Mouse (Mus musculus): ENCODE data around the gene Gpsm1. TPM values are rescaled to one million over a fixed set of nuclear protein-coding genes. Genes with fewer than 3 reads are reported as not detected.

The Gpsm1 gene
- polyA plus RNA-seq, 1 experiment from 2014 or later = 63.3 TPM

- H3K36me3 ChIP-seq (ENCODE audit: control insufficient read depth, insufficient read depth, low read length) = no peaks in the 10 kb centered on the region; the same call in 1 of the 2 replicates
- no peak for DNase-seq (ENCODE audit: low spot score)
- H3K4me2 ChIP-seq (ENCODE audit: low read depth, low read length, severe bottlenecking) = no peak within 1 kb of the TSS; the same call in 1 of the 2 replicates
- no peaks in the 10 kb centered on the region for H3K27me3 ChIP-seq (ENCODE audit: control insufficient read depth, insufficient read depth, low read length)
- no peak for ATAC-seq (replicated peaks; ENCODE audit: low FRiP score)
- no peaks in the 10 kb centered on the region for H3K4me1 ChIP-seq (replicated peaks; ENCODE audit: control insufficient read depth, insufficient read depth, low read length)
- H3K9ac ChIP-seq (ENCODE audit: low read length) = no peak within 1 kb of the TSS
- no peak within 1 kb of the TSS for H3K27ac ChIP-seq (ENCODE audit: low read depth, low read length)
- H3K4me3 ChIP-seq (ENCODE audit: low read depth, low read length) = no peak within 1 kb of the TSS
- 53% methylated on average over 3 of the region's 3 CpGs for WGBS
- H3K9me3 ChIP-seq (ENCODE audit: control insufficient read depth, low read length) = no peaks in the 10 kb centered on the region
These were observed 45.5 kb downstream of the Gpsm1 start, which contains the start of gene Card9 for GRCm38 (mm10) chr2:26360772-26361171. Card9 (minus strand) TSS chr2:26360918.

GRCm38 (mm10) chr2:26362991-26363390 is 47.7 kb downstream of the Gpsm1 start:
- ATAC-seq (replicated peaks; ENCODE audit: low FRiP score) (no peak), DNase-seq (ENCODE audit: low spot score) (no peak)
- Histone ChIP-seq H3K36me3 (ENCODE audit: control insufficient read depth, insufficient read depth, low read length) (peaks cover 5% of the 10 kb centered on the region), H3K27ac (ENCODE audit: low read depth, low read length) (no peak overlapping the region), H3K9ac (ENCODE audit: low read length) (no peak overlapping the region), H3K4me2 (ENCODE audit: low read depth, low read length, severe bottlenecking) (no peak overlapping the region), H3K4me3 (ENCODE audit: low read depth, low read length) (no peak overlapping the region), H3K9me3 (ENCODE audit: control insufficient read depth, low read length) (no peaks in the 10 kb centered on the region), H3K4me1 (replicated peaks; ENCODE audit: control insufficient read depth, insufficient read depth, low read length) (no peaks in the 10 kb centered on the region), H3K27me3 (ENCODE audit: control insufficient read depth, insufficient read depth, low read length) (no peaks in the 10 kb centered on the region)
- WGBS = 85% methylated on average over 5 of the region's 5 CpGs

GRCm38 (mm10) chr2:26363481-26363880 is 48.2 kb downstream of the Gpsm1 start:
- ATAC-seq (replicated peaks; ENCODE audit: low FRiP score) = no peak
- Histone ChIP-seq H3K36me3 (ENCODE audit: control insufficient read depth, insufficient read depth, low read length) (peaks cover 5% of the 10 kb centered on the region), H3K9me3 (ENCODE audit: control insufficient read depth, low read length) (no peaks in the 10 kb centered on the region), H3K4me2 (ENCODE audit: low read depth, low read length, severe bottlenecking) (no peak overlapping the region), H3K27ac (ENCODE audit: low read depth, low read length) (no peak overlapping the region), H3K4me1 (replicated peaks; ENCODE audit: control insufficient read depth, insufficient read depth, low read length) (no peaks in the 10 kb centered on the region), H3K27me3 (ENCODE audit: control insufficient read depth, insufficient read depth, low read length) (no peaks in the 10 kb centered on the region), H3K9ac (ENCODE audit: low read length) (no peak overlapping the region), H3K4me3 (ENCODE audit: low read depth, low read length) (no peak overlapping the region)
- 93% methylated on average over 5 of the region's 5 CpGs for WGBS
- no peak for DNase-seq (ENCODE audit: low spot score)

- Histone ChIP-seq H3K36me3 (ENCODE audit: control insufficient read depth, insufficient read depth, low read length) (peaks cover 7% of the 10 kb centered on the region), H3K4me3 (ENCODE audit: low read depth, low read length) (no peak overlapping the region), H3K4me2 (ENCODE audit: low read depth, low read length, severe bottlenecking) (no peak overlapping the region), H3K27ac (ENCODE audit: low read depth, low read length) (no peak overlapping the region), H3K9me3 (ENCODE audit: control insufficient read depth, low read length) (no peaks in the 10 kb centered on the region), H3K9ac (ENCODE audit: low read length) (no peak overlapping the region), H3K27me3 (ENCODE audit: control insufficient read depth, insufficient read depth, low read length) (no peaks in the 10 kb centered on the region), H3K4me1 (replicated peaks; ENCODE audit: control insufficient read depth, insufficient read depth, low read length) (no peaks in the 10 kb centered on the region)
- 89% methylated on average over 10 of the region's 10 CpGs for WGBS
- no peak for ATAC-seq (replicated peaks; ENCODE audit: low FRiP score)
- DNase-seq (ENCODE audit: low spot score) = no peak
These were observed 49.6 kb downstream of the Gpsm1 start for GRCm38 (mm10) chr2:26364738-26365465.

- H3K9me3 ChIP-seq (ENCODE audit: control insufficient read depth, low read length) = no peaks in the 10 kb centered on the region
- H3K4me2 ChIP-seq (ENCODE audit: low read depth, low read length, severe bottlenecking) = no peak overlapping the region
- ATAC-seq (replicated peaks; ENCODE audit: low FRiP score) (no peak), DNase-seq (ENCODE audit: low spot score) (no peak)
- 93% methylated on average over 6 of the region's 6 CpGs for WGBS
- H3K4me3 ChIP-seq (ENCODE audit: low read depth, low read length) = no peak overlapping the region
- H3K4me1 ChIP-seq (replicated peaks; ENCODE audit: control insufficient read depth, insufficient read depth, low read length) = no peaks in the 10 kb centered on the region
- H3K27ac ChIP-seq (ENCODE audit: low read depth, low read length) = no peak overlapping the region
- H3K36me3 ChIP-seq (ENCODE audit: control insufficient read depth, insufficient read depth, low read length) = peaks cover 11% of the 10 kb centered on the region
- no peaks in the 10 kb centered on the region for H3K27me3 ChIP-seq (ENCODE audit: control insufficient read depth, insufficient read depth, low read length)
- no peak overlapping the region for H3K9ac ChIP-seq (ENCODE audit: low read length)
These were observed 52.6 kb downstream of the Gpsm1 start for GRCm38 (mm10) chr2:26367911-26368310.

GRCm38 (mm10) chr2:26368572-26368971 is 53.3 kb downstream of the Gpsm1 start:
- H3K4me1 ChIP-seq (replicated peaks; ENCODE audit: control insufficient read depth, insufficient read depth, low read length) = no peaks in the 10 kb centered on the region
- H3K9ac ChIP-seq (ENCODE audit: low read length) = no peak overlapping the region
- no peak for ATAC-seq (replicated peaks; ENCODE audit: low FRiP score)
- no peak for DNase-seq (ENCODE audit: low spot score)
- no peak overlapping the region for H3K27ac ChIP-seq (ENCODE audit: low read depth, low read length)
- 77% methylated on average over 1 of the region's 1 CpGs for WGBS
- no peak overlapping the region for H3K4me2 ChIP-seq (ENCODE audit: low read depth, low read length, severe bottlenecking)
- H3K4me3 ChIP-seq (ENCODE audit: low read depth, low read length) = no peak overlapping the region
- H3K36me3 ChIP-seq (ENCODE audit: control insufficient read depth, insufficient read depth, low read length) = peaks cover 11% of the 10 kb centered on the region
- no peaks in the 10 kb centered on the region for H3K27me3 ChIP-seq (ENCODE audit: control insufficient read depth, insufficient read depth, low read length)
- no peaks in the 10 kb centered on the region for H3K9me3 ChIP-seq (ENCODE audit: control insufficient read depth, low read length)

GRCm38 (mm10) chr2:26372396-26372795 is 57.1 kb downstream of the Gpsm1 start:
- DNase-seq (ENCODE audit: low spot score) (no peak), ATAC-seq (replicated peaks; ENCODE audit: low FRiP score) (no peak)
- Histone ChIP-seq H3K27ac (ENCODE audit: low read depth, low read length) (no peak overlapping the region), H3K4me2 (ENCODE audit: low read depth, low read length, severe bottlenecking) (no peak overlapping the region), H3K4me1 (replicated peaks; ENCODE audit: control insufficient read depth, insufficient read depth, low read length) (no peaks in the 10 kb centered on the region), H3K9me3 (ENCODE audit: control insufficient read depth, low read length) (no peaks in the 10 kb centered on the region), H3K4me3 (ENCODE audit: low read depth, low read length) (no peak overlapping the region), H3K36me3 (ENCODE audit: control insufficient read depth, insufficient read depth, low read length) (peaks cover 11% of the 10 kb centered on the region; the same call in 1 of the 2 replicates), H3K9ac (ENCODE audit: low read length) (no peak overlapping the region), H3K27me3 (ENCODE audit: control insufficient read depth, insufficient read depth, low read length) (no peaks in the 10 kb centered on the region)
- WGBS = 95% methylated on average over 8 of the region's 8 CpGs

GRCm38 (mm10) chr2:26380131-26380771 is 64.9 kb downstream of the Gpsm1 start, which contains the start of gene Snapc4:
Snapc4 (minus strand) TSS chr2:26380653.
- Histone ChIP-seq H3K9me3 (ENCODE audit: control insufficient read depth, low read length) (no peaks in the 10 kb centered on the region), H3K36me3 (ENCODE audit: control insufficient read depth, insufficient read depth, low read length) (peaks cover 12% of the 10 kb centered on the region; the same call in 1 of the 2 replicates), H3K4me1 (replicated peaks; ENCODE audit: control insufficient read depth, insufficient read depth, low read length) (peaks cover 4% of the 10 kb centered on the region; the same call in 1 of the 2 replicates), H3K9ac (ENCODE audit: low read length) (peak within 1 kb of the TSS; percentile 75), H3K4me2 (ENCODE audit: low read depth, low read length, severe bottlenecking) (peak within 1 kb of the TSS; percentile 93), H3K27me3 (ENCODE audit: control insufficient read depth, insufficient read depth, low read length) (no peaks in the 10 kb centered on the region), H3K27ac (ENCODE audit: low read depth, low read length) (0 out of 2 replicates have a peak within 1 kb of the TSS, but pooled peaks have one; percentile 25), H3K4me3 (ENCODE audit: low read depth, low read length) (peak within 1 kb of the TSS; percentile 82)
- DNase-seq (ENCODE audit: low spot score) = peak; percentile 93
- WGBS = under 1% methylated on average over 38 of the region's 38 CpGs
- peak; percentile 96 for ATAC-seq (replicated peaks; ENCODE audit: low FRiP score)

Data from forebrain, embryonic 11.5 days (tissue).